Mouse (Mus musculus): ENCODE results near the gene Slc18b1. TPM values are rescaled to one million over a fixed set of nuclear protein-coding genes. Genes with fewer than 3 reads are reported as not detected.

Slc18b1 gene
- total and polyA plus RNA-seq, 3 experiments: 5.8 to 9.2 (median 7.6) TPM

GRCm38 (mm10) chr10:23799933-23800332 is 3.1 kb downstream of the Slc18b1 start:
- no peaks in the 10 kb centered on the region for H3K27me3 ChIP-seq (ENCODE audit: control insufficient read depth, insufficient read depth, low read length)
- no peak overlapping the region for H3K4me3 ChIP-seq
- H3K4me1 ChIP-seq (ENCODE audit: control insufficient read depth, insufficient read depth, low read length): peaks cover 2% of the 10 kb centered on the region
- peaks cover 3% of the 10 kb centered on the region; the same call in 1 of the 2 replicates for H3K36me3 ChIP-seq (ENCODE audit: control insufficient read depth, insufficient read depth, low read length)
- DNase-seq: no peak
- H3K9ac ChIP-seq (ENCODE audit: low read depth, low read length): no peak overlapping the region
- TF ChIP-seq CTCF (IDR thresholded peaks at IDR 0.05) (no peak), POLR2A (IDR thresholded peaks at IDR 0.05; ENCODE audit: insufficient read depth, low read depth, low read length) (no peak), EP300 (IDR thresholded peaks at IDR 0.05; ENCODE audit: insufficient read depth, low read depth, low read length) (no peak)
- no peaks in the 10 kb centered on the region for H3K79me2 ChIP-seq (replicated peaks; ENCODE audit: control insufficient read depth, insufficient read depth, low read length)
- no peak overlapping the region for H3K27ac ChIP-seq
- intact Hi-C loops (cut with DNase I): no loop called here
- 74% methylated on average over 3 of the region's 3 CpGs for WGBS

- intact Hi-C loops (cut with DNase I): no loop called here
- H3K79me2 ChIP-seq (replicated peaks; ENCODE audit: control insufficient read depth, insufficient read depth, low read length): no peaks in the 10 kb centered on the region
- peaks cover 3% of the 10 kb centered on the region; the same call in 1 of the 2 replicates for H3K36me3 ChIP-seq (ENCODE audit: control insufficient read depth, insufficient read depth, low read length)
- no peak overlapping the region for H3K9ac ChIP-seq (ENCODE audit: low read depth, low read length)
- no peak overlapping the region for H3K4me3 ChIP-seq
- H3K27me3 ChIP-seq (ENCODE audit: control insufficient read depth, insufficient read depth, low read length): no peaks in the 10 kb centered on the region
- no peak for TF ChIP-seq CTCF (IDR thresholded peaks at IDR 0.05)
- no peak for TF ChIP-seq POLR2A (IDR thresholded peaks at IDR 0.05; ENCODE audit: insufficient read depth, low read depth, low read length)
- no peak for TF ChIP-seq EP300 (IDR thresholded peaks at IDR 0.05; ENCODE audit: insufficient read depth, low read depth, low read length)
- no peaks in the 10 kb centered on the region; the same call in 1 of the 2 replicates for H3K4me1 ChIP-seq (ENCODE audit: control insufficient read depth, insufficient read depth, low read length)
- H3K27ac ChIP-seq: no peak overlapping the region
- no peak for DNase-seq
- 17% methylated on average over 3 of the region's 3 CpGs for WGBS
These were observed 6.1 kb downstream of the Slc18b1 start for GRCm38 (mm10) chr10:23802911-23803310.

GRCm38 (mm10) chr10:23804665-23805064 is 7.9 kb downstream of the Slc18b1 start:
- TF ChIP-seq CTCF (IDR thresholded peaks at IDR 0.05) (no peak), EP300 (IDR thresholded peaks at IDR 0.05; ENCODE audit: insufficient read depth, low read depth, low read length) (no peak), POLR2A (IDR thresholded peaks at IDR 0.05; ENCODE audit: insufficient read depth, low read depth, low read length) (no peak)
- intact Hi-C loops (cut with DNase I): no loop called here
- Histone ChIP-seq H3K9ac (ENCODE audit: low read depth, low read length) (no peak overlapping the region), H3K4me3 (no peak overlapping the region), H3K27ac (no peak overlapping the region), H3K4me1 (ENCODE audit: control insufficient read depth, insufficient read depth, low read length) (no peaks in the 10 kb centered on the region; the same call in 1 of the 2 replicates), H3K36me3 (ENCODE audit: control insufficient read depth, insufficient read depth, low read length) (peaks cover 3% of the 10 kb centered on the region; the same call in 1 of the 2 replicates), H3K79me2 (replicated peaks; ENCODE audit: control insufficient read depth, insufficient read depth, low read length) (no peaks in the 10 kb centered on the region), H3K27me3 (ENCODE audit: control insufficient read depth, insufficient read depth, low read length) (no peaks in the 10 kb centered on the region)
- WGBS: 67% methylated on average over 3 of the region's 3 CpGs
- no peak for DNase-seq

GRCm38 (mm10) chr10:23806201-23806600 is 9.4 kb downstream of the Slc18b1 start:
- no peaks in the 10 kb centered on the region for H3K27me3 ChIP-seq (ENCODE audit: control insufficient read depth, insufficient read depth, low read length)
- H3K4me1 ChIP-seq (ENCODE audit: control insufficient read depth, insufficient read depth, low read length): no peaks in the 10 kb centered on the region; the same call in 1 of the 2 replicates
- H3K4me3 ChIP-seq: no peak overlapping the region
- H3K27ac ChIP-seq: no peak overlapping the region
- H3K79me2 ChIP-seq (replicated peaks; ENCODE audit: control insufficient read depth, insufficient read depth, low read length): no peaks in the 10 kb centered on the region
- 67% methylated on average over 4 of the region's 4 CpGs for whole genome bisulfite sequencing
- DNase-seq: no peak
- TF ChIP-seq POLR2A (IDR thresholded peaks at IDR 0.05; ENCODE audit: insufficient read depth, low read depth, low read length) (no peak), EP300 (IDR thresholded peaks at IDR 0.05; ENCODE audit: insufficient read depth, low read depth, low read length) (no peak), CTCF (IDR thresholded peaks at IDR 0.05) (no peak)
- intact Hi-C loops (cut with DNase I): no loop called here
- H3K36me3 ChIP-seq (ENCODE audit: control insufficient read depth, insufficient read depth, low read length): peaks cover 3% of the 10 kb centered on the region; the same call in 1 of the 2 replicates
- no peak overlapping the region for H3K9ac ChIP-seq (ENCODE audit: low read depth, low read length)

- 59% methylated on average over 9 of the region's 12 CpGs for WGBS
- H3K27ac ChIP-seq: no peak overlapping the region
- H3K9ac ChIP-seq (ENCODE audit: low read depth, low read length): no peak overlapping the region
- DNase-seq: peak; percentile 40 to 66
- H3K4me3 ChIP-seq: no peak overlapping the region
- H3K36me3 ChIP-seq (ENCODE audit: control insufficient read depth, insufficient read depth, low read length): no peaks in the 10 kb centered on the region; the same call in 1 of the 2 replicates
- TF ChIP-seq CTCF (IDR thresholded peaks at IDR 0.05): peak; percentile 98
- no peak for TF ChIP-seq EP300 (IDR thresholded peaks at IDR 0.05; ENCODE audit: insufficient read depth, low read depth, low read length)
- no peaks in the 10 kb centered on the region for H3K79me2 ChIP-seq (replicated peaks; ENCODE audit: control insufficient read depth, insufficient read depth, low read length)
- H3K4me1 ChIP-seq (ENCODE audit: control insufficient read depth, insufficient read depth, low read length): no peaks in the 10 kb centered on the region; the same call in 1 of the 2 replicates
- intact Hi-C loops (cut with DNase I): loop anchor here (2.0 to 10.0 kb wide), 2 partner anchors 319 to 483 kb away; no protein-coding TSS in a partner anchor
- H3K27me3 ChIP-seq (ENCODE audit: control insufficient read depth, insufficient read depth, low read length): no peaks in the 10 kb centered on the region
These were observed 15.1 kb downstream of the Slc18b1 start for GRCm38 (mm10) chr10:23811635-23812437.

GRCm38 (mm10) chr10:23812438-23812759 is 15.6 kb downstream of the Slc18b1 start:
- TF ChIP-seq POLR2A (IDR thresholded peaks at IDR 0.05; ENCODE audit: insufficient read depth, low read depth, low read length) (no peak), CTCF (IDR thresholded peaks at IDR 0.05) (no peak), EP300 (IDR thresholded peaks at IDR 0.05; ENCODE audit: insufficient read depth, low read depth, low read length) (no peak)
- H3K27me3 ChIP-seq (ENCODE audit: control insufficient read depth, insufficient read depth, low read length): no peaks in the 10 kb centered on the region
- no peaks in the 10 kb centered on the region for H3K79me2 ChIP-seq (replicated peaks; ENCODE audit: control insufficient read depth, insufficient read depth, low read length)
- H3K36me3 ChIP-seq (ENCODE audit: control insufficient read depth, insufficient read depth, low read length): no peaks in the 10 kb centered on the region; the same call in 1 of the 2 replicates
- no peak overlapping the region for H3K9ac ChIP-seq (ENCODE audit: low read depth, low read length)
- no peak overlapping the region for H3K4me3 ChIP-seq
- H3K27ac ChIP-seq: no peak overlapping the region
- H3K4me1 ChIP-seq (ENCODE audit: control insufficient read depth, insufficient read depth, low read length): no peaks in the 10 kb centered on the region; the same call in 1 of the 2 replicates
- intact Hi-C loops (cut with DNase I): loop anchor here (2.0 to 10.0 kb wide), 2 partner anchors 318 to 482 kb away; no protein-coding TSS in a partner anchor
- DNase-seq: no peak
